Mouse (Mus musculus): Measurements from ENCODE around the gene 1700012B07Rik. TPM values are rescaled to one million over a fixed set of nuclear protein-coding genes. Genes with fewer than 3 reads are reported as not detected.

The 1700012B07Rik gene
- not detected for total RNA-seq (2021)
- long read RNA-seq, experiment 1: 0 reads
- long read RNA-seq, experiment 2: 0 reads

- intact Hi-C loops (cut with DNase I): no loop called here
- no peak for TF ChIP-seq CTCF (IDR thresholded peaks at IDR 0.05)
These were observed at the start of gene 1700012B07Rik for GRCm38 (mm10) chr11:109827946-109828345. Gene 1700012B07Rik, minus strand, starts transcription at chr11:109828046.

GRCm38 (mm10) chr11:109876767-109877166, 48.9 kb upstream of the 1700012B07Rik start:
- no peak for DNase-seq (ENCODE audit: extremely low spot score in 1 of 2, low spot score in 2 of 2)
- intact Hi-C loops (cut with DNase I): no loop called here
- TF ChIP-seq CTCF (IDR thresholded peaks at IDR 0.05): no peak
- no peak overlapping the region for H3K27ac ChIP-seq
- no peak overlapping the region for H3K4me3 ChIP-seq

More at GRCm38 (mm10) chr11:109827946-109828345, at the start of gene 1700012B07Rik:
- Histone ChIP-seq H3K27ac (no peak within 1 kb of the TSS), H3K4me3 (no peak within 1 kb of the TSS)
- DNase-seq (ENCODE audit: extremely low spot score in 1 of 2, low spot score in 2 of 2): no peak

- TF ChIP-seq CTCF (IDR thresholded peaks at IDR 0.05): no peak
- Histone ChIP-seq H3K27ac (no peak overlapping the region), H3K4me3 (no peak overlapping the region)
- DNase-seq (ENCODE audit: extremely low spot score in 1 of 2, low spot score in 2 of 2): no peak
- intact Hi-C loops (cut with DNase I): no loop called here
These were observed 48.0 kb upstream of the 1700012B07Rik start for GRCm38 (mm10) chr11:109875834-109876233.

GRCm38 (mm10) chr11:109875525-109875802, 47.6 kb upstream of the 1700012B07Rik start:
- Histone ChIP-seq H3K27ac (no peak overlapping the region), H3K4me3 (no peak overlapping the region)
- no peak for TF ChIP-seq CTCF (IDR thresholded peaks at IDR 0.05)
- intact Hi-C loops (cut with DNase I): no loop called here
- no peak for DNase-seq (ENCODE audit: extremely low spot score in 1 of 2, low spot score in 2 of 2)

GRCm38 (mm10) chr11:109874651-109875524, 47.0 kb upstream of the 1700012B07Rik start:
- Histone ChIP-seq H3K27ac (no peak overlapping the region), H3K4me3 (no peak overlapping the region)
- DNase-seq (ENCODE audit: extremely low spot score in 1 of 2, low spot score in 2 of 2): no peak
- intact Hi-C loops (cut with DNase I): no loop called here
- TF ChIP-seq CTCF (IDR thresholded peaks at IDR 0.05): no peak

- intact Hi-C loops (cut with DNase I): loop anchor here (1.0 to 2.0 kb wide), 2 partner anchors 237 to 394 kb away; no protein-coding TSS in a partner anchor
- no peak for TF ChIP-seq CTCF (IDR thresholded peaks at IDR 0.05)
- H3K27ac ChIP-seq: no peak overlapping the region
- H3K4me3 ChIP-seq: no peak overlapping the region
- no peak for DNase-seq (ENCODE audit: extremely low spot score in 1 of 2, low spot score in 2 of 2)
These were observed 46.2 kb upstream of the 1700012B07Rik start for GRCm38 (mm10) chr11:109873852-109874610.

- DNase-seq (ENCODE audit: extremely low spot score in 1 of 2, low spot score in 2 of 2): no peak
- Histone ChIP-seq H3K27ac (no peak overlapping the region), H3K4me3 (no peak overlapping the region)
- intact Hi-C loops (cut with DNase I): loop anchor here (1.0 to 2.0 kb wide), 2 partner anchors 238 to 395 kb away; no protein-coding TSS in a partner anchor
- TF ChIP-seq CTCF (IDR thresholded peaks at IDR 0.05): peak; percentile 67
These were observed 45.4 kb upstream of the 1700012B07Rik start for GRCm38 (mm10) chr11:109873161-109873775.

- Histone ChIP-seq H3K4me3 (no peak overlapping the region), H3K27ac (no peak overlapping the region)
- no peak for DNase-seq (ENCODE audit: extremely low spot score in 1 of 2, low spot score in 2 of 2)
- TF ChIP-seq CTCF (IDR thresholded peaks at IDR 0.05): no peak
- intact Hi-C loops (cut with DNase I): loop anchor here (1.0 to 2.0 kb wide), 2 partner anchors 238 to 396 kb away; no protein-coding TSS in a partner anchor
These were observed 44.8 kb upstream of the 1700012B07Rik start for GRCm38 (mm10) chr11:109872674-109873073.

GRCm38 (mm10) chr11:109872056-109872455, 44.2 kb upstream of the 1700012B07Rik start:
- Histone ChIP-seq H3K27ac (no peak overlapping the region), H3K4me3 (no peak overlapping the region)
- intact Hi-C loops (cut with DNase I): loop anchor here (2.0 kb wide), 1 partner anchor 239 kb away; no protein-coding TSS in a partner anchor
- no peak for TF ChIP-seq CTCF (IDR thresholded peaks at IDR 0.05)
- no peak for DNase-seq (ENCODE audit: extremely low spot score in 1 of 2, low spot score in 2 of 2)

- Histone ChIP-seq H3K27ac (no peak overlapping the region), H3K4me3 (no peak overlapping the region)
- no peak for TF ChIP-seq CTCF (IDR thresholded peaks at IDR 0.05)
- intact Hi-C loops (cut with DNase I): loop anchor here (10.0 kb wide), 1 partner anchor 623 kb away; no protein-coding TSS in a partner anchor
- DNase-seq (ENCODE audit: extremely low spot score in 1 of 2, low spot score in 2 of 2): no peak
These were observed 40.0 kb upstream of the 1700012B07Rik start for GRCm38 (mm10) chr11:109867861-109868260.

GRCm38 (mm10) chr11:109866537-109867160, 38.8 kb upstream of the 1700012B07Rik start:
- intact Hi-C loops (cut with DNase I): loop anchor here (10.0 kb wide), 1 partner anchor 622 kb away; no protein-coding TSS in a partner anchor
- Histone ChIP-seq H3K4me3 (no peak overlapping the region), H3K27ac (no peak overlapping the region)
- TF ChIP-seq CTCF (IDR thresholded peaks at IDR 0.05): no peak; the same call in 1 of the 2 replicates
- DNase-seq (ENCODE audit: extremely low spot score in 1 of 2, low spot score in 2 of 2): no peak

All from left cerebral cortex, adult 2 months (tissue).